Mouse (Mus musculus) stomach, postnatal 0 days (tissue): ENCODE measurements at regions not wholly inside any gene's neighbourhood (a gene's known extent, or its start where the extent isn't known, plus 50 kb on each side); places are given as distances from the start of the nearest gene placed in this dataset.

Experiments
- ATAC-seq: fragments of 200-750 bp; cut with Nextera tagmentation; 2 replicates; pipeline ENCODE4 v1.8.0; 2017; ENCODE audit not compliant: low FRiP score, low TSS enrichment
- DNase-seq: peaks from one replicate; pipeline ENCODE4 v3.0.0-alpha.2; 2016; ENCODE audit warnings: low spot score
- H3K27ac ChIP-seq: fragments of 300-500 bp; sonication (generic); replicated peaks from 2 replicates; pipeline ENCODE4 v1.5.1; 2014; ENCODE audit warnings: mild to moderate bottlenecking, control low read depth
- H3K27me3 ChIP-seq: fragments of 300-500 bp; sonication (generic); 2 replicates; pipeline ENCODE4 v1.6.1; 2014; ENCODE audit warnings: low read length; ENCODE audit not compliant: control insufficient read depth, insufficient read depth
- H3K36me3 ChIP-seq: fragments of 300-500 bp; sonication (generic); 2 replicates; pipeline ENCODE4 v1.6.1; 2014; ENCODE audit warnings: low read length, mixed read lengths; ENCODE audit not compliant: control insufficient read depth, insufficient read depth
- H3K4me1 ChIP-seq: fragments of 300-500 bp; sonication (generic); replicated peaks from 2 replicates; pipeline ENCODE4 v1.6.1; 2014; ENCODE audit warnings: antibody characterized with exemption; ENCODE audit not compliant: control insufficient read depth, insufficient read depth
- H3K4me2 ChIP-seq: fragments of 300-500 bp; sonication (generic); replicated peaks from 2 replicates; pipeline ENCODE4 v1.6.1; 2014; ENCODE audit warnings: low read depth, mild to moderate bottlenecking, control low read depth, moderate library complexity
- H3K4me3 ChIP-seq: fragments of 300-500 bp; sonication (generic); 2 replicates; pipeline ENCODE4 v1.5.1; 2014; ENCODE audit warnings: low read depth, low read length, control low read depth
- H3K9ac ChIP-seq: fragments of 300-500 bp; sonication (generic); 2 replicates; pipeline ENCODE4 v1.6.1; 2014; ENCODE audit warnings: mild to moderate bottlenecking, low read length, control low read depth, mixed read lengths
- H3K9me3 ChIP-seq: fragments of 300-500 bp; sonication (generic); 2 replicates; pipeline ENCODE4 v1.6.1; 2016; ENCODE audit warnings: low read length; ENCODE audit not compliant: control insufficient read depth
- CTCF ChIP-seq: IDR thresholded peaks from 2 replicates; pipeline ENCODE4 v1.5.1; 2016; ENCODE audit warnings: antibody characterized with exemption, low read depth, mild to moderate bottlenecking, moderate library complexity
- EP300 ChIP-seq: optimal IDR thresholded peaks from 2 replicates; pipeline ENCODE3; 2016; ENCODE audit warnings: antibody characterized with exemption
- WGBS: fragments of 180-500 bp; shearing (Covaris S2); extraction: QIAGEN DNeasy Blood & Tissue Kit; methylation state at CpG from one replicate; pipeline ENCODE4 v1.1.7; 2014; 5-methylcytosine and 5-hydroxymethylcytosine counted together

- no peaks in the 10 kb centered on the region for H3K27me3 ChIP-seq
- WGBS = 34% methylated on average over 9 of the region's 9 CpGs
- H3K4me2 ChIP-seq = no peak overlapping the region
- ATAC-seq (no peak), DNase-seq (no peak)
- no peak overlapping the region for H3K4me3 ChIP-seq
- no peaks in the 10 kb centered on the region for H3K36me3 ChIP-seq
- no peaks in the 10 kb centered on the region for H3K9me3 ChIP-seq
- H3K27ac ChIP-seq = no peak overlapping the region
- H3K4me1 ChIP-seq = no peaks in the 10 kb centered on the region
- H3K9ac ChIP-seq = no peak overlapping the region
- TF ChIP-seq EP300 (no peak), CTCF (no peak)
Observed at GRCm38 (mm10) chr11:89142527-89143154, 69.0 kb downstream of the Gm525 start.
